Mouse (Mus musculus) gastrocnemius, postnatal 4 days (tissue): ENCODE measurements at regions not wholly inside any gene's neighbourhood (a gene's known extent, or its start where the extent isn't known, plus 50 kb on each side); places are given as distances from the start of the nearest gene placed in this dataset.

ENCODE experiments used
- DNase-seq, 2 experiments: peaks; one replicate each; pipeline ENCODE4 v3.0.0; 2021 to 2022; ENCODE audit warnings: low spot score in 2 of 2, mixed read lengths in 2 of 2

DNA sequence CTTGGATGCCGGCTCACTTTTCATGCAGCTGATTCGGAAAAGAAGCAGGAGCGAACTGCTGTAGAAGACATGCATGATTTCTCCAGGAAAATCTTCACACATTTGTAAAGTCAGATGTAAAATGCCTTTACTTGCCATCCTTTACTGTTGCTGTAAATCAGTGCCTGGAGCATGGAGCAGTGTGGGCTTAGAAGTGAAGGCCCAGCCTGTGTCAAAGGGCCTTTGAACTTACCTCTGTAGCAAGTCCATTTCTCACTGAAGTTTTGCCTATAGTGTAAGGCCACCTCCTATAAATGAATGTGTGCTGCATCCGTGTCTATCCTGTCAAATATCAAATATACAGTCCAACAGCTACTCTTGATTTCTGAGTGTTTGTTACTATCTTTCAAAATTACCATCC, 368.9 kb downstream of the Lrriq3 start:
- no peak for DNase-seq

DNA sequence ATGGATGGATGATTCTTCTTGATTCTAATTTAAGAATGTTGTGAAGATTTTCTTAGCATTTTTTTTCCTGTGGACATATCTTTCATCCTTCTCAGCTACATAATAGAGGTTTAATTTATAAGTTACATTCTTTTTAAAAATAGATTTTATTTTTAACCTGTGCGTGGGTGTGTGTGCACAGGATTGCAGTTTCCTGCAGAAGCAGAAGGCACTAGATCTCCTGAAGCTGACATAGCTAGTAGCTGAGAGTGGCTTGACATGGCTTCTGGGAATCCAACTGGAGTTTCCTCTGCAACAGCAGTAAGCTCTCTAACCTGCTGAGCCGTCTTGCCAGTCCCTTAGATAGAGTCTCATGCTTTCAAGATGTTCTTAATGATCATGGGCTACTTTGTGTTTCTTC, 377.5 kb downstream of the Lrriq3 start:
- DNase-seq = no peak

DNA sequence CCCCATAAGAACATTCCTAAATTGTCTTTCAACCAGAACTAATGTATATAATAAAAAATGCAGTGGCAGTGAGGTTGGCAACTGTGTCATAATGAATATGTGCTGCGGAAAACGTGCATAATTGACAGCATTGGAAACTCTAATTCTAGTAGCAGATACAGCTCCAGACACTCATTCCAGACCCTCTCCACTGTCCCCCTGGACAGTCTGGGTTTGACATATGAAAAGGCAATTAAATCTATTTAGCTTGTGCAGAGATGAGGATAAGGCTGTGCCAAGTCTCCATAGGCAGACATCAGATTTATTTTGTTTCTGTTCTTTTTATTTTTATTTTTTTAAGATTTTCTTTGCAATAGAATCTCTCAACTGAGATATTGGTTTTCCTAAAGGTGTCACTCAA, 392.3 kb downstream of the Lrriq3 start:
- no peak for DNase-seq

DNA sequence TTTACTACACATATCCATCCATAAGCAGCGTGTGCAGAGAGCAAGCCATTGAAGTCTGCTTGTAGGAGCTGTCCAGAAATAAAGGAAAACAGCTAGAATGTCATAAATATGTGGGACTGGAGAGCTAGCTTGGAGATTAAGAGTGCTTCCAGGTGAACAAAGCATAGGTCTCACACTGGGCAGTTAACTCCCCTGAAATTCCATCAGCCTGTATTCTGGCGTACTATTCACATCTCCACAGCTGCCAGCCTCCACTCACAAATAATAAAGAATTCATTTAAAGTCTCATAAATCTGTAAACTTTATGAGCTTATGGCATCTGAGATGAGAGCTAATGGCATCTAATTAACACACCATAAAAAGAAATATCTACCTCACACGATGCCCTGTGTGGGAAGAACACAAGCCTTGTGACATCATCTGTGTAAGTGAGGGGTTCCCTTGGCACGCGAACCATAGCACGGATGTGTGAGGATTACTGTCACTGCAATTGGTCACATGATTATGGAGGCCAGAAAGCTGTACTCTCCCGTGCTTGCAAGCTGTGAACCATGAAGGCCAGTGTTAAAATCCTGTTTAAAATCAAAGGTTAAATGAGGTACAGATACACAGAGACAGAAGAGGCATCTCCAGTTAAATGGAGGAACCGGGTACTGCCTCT, 394.8 kb downstream of the Lrriq3 start:
- no peak for DNase-seq

DNA sequence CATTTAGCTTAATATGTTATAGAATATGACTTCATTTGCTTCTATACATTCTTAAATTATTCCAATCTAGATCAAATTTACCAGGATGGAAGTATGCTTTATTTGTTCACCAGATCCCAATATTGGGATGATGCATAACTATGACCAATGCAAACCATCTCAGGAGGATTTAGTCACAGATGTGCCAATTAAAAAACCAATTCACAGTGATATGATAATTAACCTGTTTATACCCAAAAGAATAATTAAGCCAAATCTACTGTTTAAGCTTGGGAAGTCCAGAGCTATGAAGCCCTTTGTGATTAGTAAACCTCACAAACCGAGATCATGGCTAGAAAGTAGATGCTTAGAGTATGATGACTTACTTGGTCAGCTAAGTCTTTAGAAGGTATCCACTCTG, 397.4 kb downstream of the Lrriq3 start:
- no peak for DNase-seq

DNA sequence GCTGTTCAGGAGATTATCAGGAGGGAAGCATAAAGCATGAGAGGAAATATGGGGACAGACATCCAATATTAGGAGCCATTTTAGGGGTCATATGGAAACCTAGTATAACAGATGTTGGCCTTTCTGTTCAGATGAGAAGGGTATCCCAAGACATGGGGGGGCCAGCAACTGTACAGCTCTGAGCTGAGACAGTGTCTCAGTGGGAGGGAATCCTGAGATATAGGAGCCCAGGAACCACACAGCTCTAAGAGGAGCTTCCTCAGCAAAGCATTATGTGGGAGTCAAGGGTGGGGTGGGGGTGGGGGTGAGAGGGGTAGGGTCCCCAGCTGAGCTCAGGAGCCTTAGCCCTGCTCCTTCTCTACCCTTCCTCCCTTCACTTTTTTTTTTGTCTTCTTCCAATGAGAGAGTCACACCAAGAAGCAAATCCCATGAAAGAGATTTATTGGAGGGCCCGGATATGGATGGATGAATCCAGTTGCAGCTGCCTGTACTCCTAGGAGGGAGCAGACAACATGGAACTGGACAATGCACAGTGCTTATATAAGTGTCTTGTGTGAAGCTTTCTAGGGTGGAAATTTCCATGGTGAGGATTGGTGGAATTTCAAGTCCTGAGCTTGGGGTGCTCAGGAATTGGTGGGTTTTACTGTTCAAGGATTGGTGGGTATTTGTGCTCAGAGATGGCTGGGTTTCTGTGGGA, 417.1 kb downstream of the Lrriq3 start:
- DNase-seq = no peak

DNA sequence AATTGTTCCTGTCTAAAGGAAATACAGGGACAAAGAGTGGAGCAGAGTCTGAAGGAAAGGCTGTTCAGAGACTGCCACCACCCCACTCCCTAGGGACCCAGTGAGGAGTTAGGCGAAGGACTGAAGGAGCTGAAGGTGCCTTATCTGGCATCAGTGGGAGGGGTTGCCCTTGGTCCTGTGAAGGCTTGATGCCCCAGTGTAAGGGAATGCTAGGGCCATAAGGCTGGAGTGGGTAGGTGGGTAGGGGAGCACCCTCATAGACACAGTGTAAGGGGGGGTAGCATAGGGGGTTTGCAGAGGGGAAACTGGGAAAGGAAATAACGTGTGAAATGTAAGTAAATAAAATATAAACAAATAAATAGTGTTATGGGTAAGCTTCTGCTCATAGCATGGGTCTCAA, 420.7 kb downstream of the Lrriq3 start:
- no peak for DNase-seq

DNA sequence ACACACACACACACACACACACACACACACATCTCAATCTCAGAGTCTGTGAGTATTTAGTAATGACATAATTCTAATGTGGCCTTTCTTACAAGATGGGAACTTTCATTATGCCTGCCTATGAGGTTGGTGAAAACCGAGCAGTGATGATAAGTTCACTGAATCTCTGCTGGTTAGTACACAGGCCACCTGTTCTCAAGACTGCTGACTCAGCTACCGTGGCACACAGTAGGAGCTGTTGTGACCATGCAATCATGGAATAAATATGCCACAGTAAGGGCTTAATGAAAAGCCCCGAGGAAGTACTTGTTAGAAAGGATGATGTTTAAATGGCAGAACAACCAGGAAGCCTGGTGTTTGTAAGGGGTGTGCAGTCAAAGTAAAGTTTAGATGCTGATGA, 436.1 kb downstream of the Lrriq3 start:
- DNase-seq = no peak

DNA sequence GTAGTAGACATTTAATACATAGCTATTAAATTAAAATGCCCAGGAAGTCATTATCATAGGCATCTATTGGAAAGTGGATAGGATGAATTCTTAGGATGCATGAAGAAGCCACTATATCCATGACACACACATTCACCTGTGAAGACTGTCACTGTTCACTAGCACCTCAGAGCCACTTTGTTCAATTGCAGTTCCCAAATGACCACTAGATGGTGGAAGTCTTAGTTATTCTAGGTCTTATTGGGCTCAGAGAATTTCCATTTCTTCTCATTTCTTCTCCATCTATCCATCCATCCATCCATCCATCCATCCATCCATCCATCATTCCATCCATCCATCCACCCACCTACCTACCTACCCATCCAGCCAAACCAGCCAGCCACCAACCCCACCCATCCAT, 437.6 kb downstream of the Lrriq3 start:
- DNase-seq = no peak

DNA sequence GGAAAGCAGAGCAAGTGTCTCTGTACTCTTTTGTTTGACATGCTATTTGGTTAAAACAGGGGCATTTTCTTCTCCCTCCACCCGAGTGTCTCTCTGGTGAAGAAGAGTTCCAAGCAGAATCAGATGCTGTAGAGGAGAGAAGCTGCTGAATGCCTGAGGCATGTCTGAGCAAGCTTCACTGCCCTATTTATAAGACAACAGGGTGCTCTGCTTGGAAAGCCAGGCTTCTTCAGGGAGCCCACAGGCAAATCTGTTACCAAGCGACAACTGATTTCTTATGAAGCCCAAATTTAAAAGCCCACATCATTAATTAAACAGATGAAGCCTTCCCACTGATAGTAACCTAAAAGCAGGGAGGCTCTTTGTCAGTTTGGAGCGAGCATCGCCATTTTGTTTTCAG, 438.8 kb downstream of the Lrriq3 start:
- DNase-seq = no peak

DNA sequence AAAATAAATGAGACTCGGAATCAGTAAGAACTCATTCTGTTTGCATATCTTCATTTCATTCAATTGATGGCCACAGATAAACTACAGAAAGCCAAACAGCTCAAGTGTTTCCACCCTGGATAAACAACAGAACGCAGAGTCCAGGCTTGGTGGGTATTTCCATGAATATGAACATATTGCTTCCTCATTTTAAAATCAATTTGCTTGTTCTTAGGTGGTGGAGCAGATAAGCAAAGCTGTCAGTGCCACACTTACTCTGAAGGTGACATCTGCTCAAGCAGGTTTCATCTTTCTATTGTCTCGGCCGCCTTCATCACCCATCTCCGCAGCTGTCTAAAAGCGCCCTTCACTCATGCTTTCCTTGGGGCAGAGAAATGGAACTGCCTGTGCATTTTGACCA, 455.0 kb downstream of the Lrriq3 start:
- no peak for DNase-seq

DNA sequence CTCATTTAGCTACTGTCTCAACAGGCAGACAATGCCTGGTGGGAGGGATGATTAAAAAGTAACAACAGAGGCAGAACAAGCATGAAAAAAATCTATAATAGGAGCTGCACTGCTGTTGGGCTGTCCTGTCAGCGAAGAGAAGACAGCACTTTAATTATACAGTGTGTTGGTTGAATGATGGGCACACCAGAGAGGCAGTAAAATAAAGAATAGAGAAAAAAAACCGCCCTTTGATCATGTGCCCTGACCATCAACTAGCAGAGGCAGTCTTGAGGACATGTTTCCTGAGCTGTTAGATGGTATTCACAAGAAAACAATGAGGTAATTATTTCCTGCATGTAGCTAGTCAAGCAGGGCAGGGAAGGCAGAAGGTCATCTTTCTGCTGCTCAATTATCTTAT, 483.9 kb downstream of the Lrriq3 start:
- DNase-seq = no peak

DNA sequence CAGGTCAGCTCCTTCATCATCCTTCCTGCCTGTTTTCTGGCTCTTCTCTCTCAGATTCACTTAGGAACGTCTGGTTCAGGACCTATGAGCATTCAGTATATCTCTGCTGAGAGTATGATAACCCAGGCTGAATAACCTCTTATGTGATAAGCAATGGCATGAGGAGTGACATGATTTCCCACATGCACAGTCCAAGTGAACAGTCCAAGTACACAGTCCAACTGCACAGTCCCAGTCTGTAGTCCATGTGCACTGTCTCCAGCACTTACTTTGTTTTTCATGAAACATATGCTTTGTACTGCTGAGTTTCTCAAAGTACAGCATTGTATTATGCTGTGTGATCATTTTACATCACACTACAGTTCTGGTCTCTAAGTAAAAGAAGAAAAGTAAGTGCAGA, 510.8 kb downstream of the Lrriq3 start:
- DNase-seq = no peak
